Mouse (Mus musculus) limb, embryonic 13.5 days (tissue): ENCODE results near the gene C87436. TPM values are rescaled to one million over a fixed set of nuclear protein-coding genes. Genes with fewer than 3 reads are reported as not detected.
A peak's percentile ranks its signal among the peaks of the same experiment; 100 is the strongest.

Source experiments
- ATAC-seq: fragments of 200-750 bp; cut with Nextera tagmentation; 2 replicates; pipeline ENCODE4 v1.8.0; 2017; ENCODE audit warnings: low read depth, moderate number of reproducible peaks, moderate TSS enrichment; ENCODE audit not compliant: low FRiP score
- H3K27ac ChIP-seq: fragments of 300-500 bp; sonication (generic); 2 replicates; pipeline ENCODE4 v1.5.1; 2015; ENCODE audit warnings: inconsistent platforms, mild to moderate bottlenecking, moderate library complexity
- H3K27me3 ChIP-seq: fragments of 300-500 bp; sonication (generic); 2 replicates; pipeline ENCODE4 v1.6.1; 2015; ENCODE audit warnings: mild to moderate bottlenecking, inconsistent platforms
- H3K36me3 ChIP-seq: fragments of 300-500 bp; sonication (generic); 2 replicates; pipeline ENCODE4 v1.6.1; 2015; ENCODE audit warnings: inconsistent platforms, mild to moderate bottlenecking, moderate library complexity
- H3K4me1 ChIP-seq: fragments of 300-500 bp; sonication (generic); 2 replicates; pipeline ENCODE4 v1.6.1; 2015; ENCODE audit warnings: inconsistent platforms
- H3K4me2 ChIP-seq: fragments of 300-500 bp; sonication (generic); replicated peaks from 2 replicates; pipeline ENCODE4 v1.6.1; 2015; ENCODE audit warnings: inconsistent platforms, mild to moderate bottlenecking, moderate library complexity
- H3K4me3 ChIP-seq: fragments of 300-500 bp; sonication (generic); 2 replicates; pipeline ENCODE4 v1.5.1; 2015; ENCODE audit warnings: moderate library complexity, mild to moderate bottlenecking, inconsistent platforms
- H3K9ac ChIP-seq: fragments of 300-500 bp; sonication (generic); 2 replicates; pipeline ENCODE4 v1.6.1; 2015; ENCODE audit warnings: mild to moderate bottlenecking, inconsistent platforms
- H3K9me3 ChIP-seq: fragments of 300-500 bp; sonication (generic); 2 replicates; pipeline ENCODE4 v1.6.1; 2016; ENCODE audit warnings: inconsistent platforms
- WGBS: fragments of 180-500 bp; shearing (Covaris S2); methylation state at CpG from one replicate; pipeline ENCODE4 v1.1.7; 2015; 5-methylcytosine and 5-hydroxymethylcytosine counted together
- polyA plus RNA-seq: library from polyadenylated mRNA; unstranded; fragments of >200 nt; fragmentation: Nextera tagmentation; extraction: Ambion mirVana; gene quantifications from 2 replicates; pipeline ENCODE4 v1.2.1, GENCODE M21; 2015

Gene C87436
- polyA plus RNA-seq, 1 experiment from 2014 or later = 25.2 TPM

DNA sequence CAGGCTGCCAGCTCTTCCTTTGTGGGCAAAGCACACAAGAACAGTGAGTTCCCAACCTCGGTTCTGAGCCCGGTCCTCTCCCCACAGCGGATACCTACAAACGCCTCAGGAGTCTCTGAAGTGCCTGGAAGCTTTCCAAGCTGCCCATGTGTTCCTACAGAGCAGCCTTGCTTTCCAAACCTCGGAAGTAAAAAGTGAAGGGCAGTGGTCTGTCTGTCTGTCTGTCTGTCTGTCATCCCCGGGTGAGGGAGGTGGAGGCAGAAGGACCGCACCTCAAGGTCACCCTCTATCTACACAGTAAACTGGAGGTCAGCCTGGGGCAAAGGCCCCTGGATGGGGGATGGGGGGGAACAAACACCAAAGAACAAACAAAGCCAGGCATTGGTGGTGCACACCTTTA, 67.5 kb downstream of the C87436 start:
- no peaks in the 10 kb centered on the region for H3K36me3 ChIP-seq
- H3K9me3 ChIP-seq = no peaks in the 10 kb centered on the region

DNA sequence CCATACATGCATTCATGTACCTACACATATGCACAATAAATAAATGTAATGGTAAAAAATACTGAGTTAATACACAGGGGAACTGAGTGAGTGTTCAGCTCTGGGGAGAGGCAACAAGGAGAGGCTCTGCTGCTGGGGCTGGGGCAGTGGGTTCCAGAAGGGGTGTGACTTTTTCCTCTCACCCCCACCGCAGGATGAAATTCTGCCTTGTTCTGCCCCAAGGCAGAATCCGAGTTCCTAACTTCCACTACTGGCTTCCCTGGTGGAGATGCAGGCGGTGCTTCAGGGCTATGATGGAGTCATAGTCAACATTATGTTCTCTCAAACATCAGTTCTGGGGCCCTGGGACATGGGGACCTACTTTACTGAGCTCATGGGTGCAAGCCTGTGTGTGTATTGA, 68.1 kb downstream of the C87436 start:
- Histone ChIP-seq H3K9ac (no peak overlapping the region), H3K4me3 (no peak overlapping the region), H3K27me3 (no peaks in the 10 kb centered on the region), H3K36me3 (no peaks in the 10 kb centered on the region), H3K4me1 (no peaks in the 10 kb centered on the region), H3K9me3 (no peaks in the 10 kb centered on the region), H3K27ac (no peak overlapping the region), H3K4me2 (no peak overlapping the region)
- 56% methylated on average over 3 of the region's 3 CpGs for WGBS
- ATAC-seq = no peak

More for the DNA sequence above, 67.5 kb downstream of the C87436 start:
- Histone ChIP-seq H3K9ac (peak overlapping the region; percentile 8; the same call in 1 of the 2 replicates), H3K27ac (no peak overlapping the region), H3K4me3 (no peak overlapping the region), H3K4me1 (no peaks in the 10 kb centered on the region), H3K4me2 (no peak overlapping the region), H3K27me3 (no peaks in the 10 kb centered on the region)
- ATAC-seq = no peak
- 65% methylated on average over 7 of the region's 7 CpGs for WGBS

DNA sequence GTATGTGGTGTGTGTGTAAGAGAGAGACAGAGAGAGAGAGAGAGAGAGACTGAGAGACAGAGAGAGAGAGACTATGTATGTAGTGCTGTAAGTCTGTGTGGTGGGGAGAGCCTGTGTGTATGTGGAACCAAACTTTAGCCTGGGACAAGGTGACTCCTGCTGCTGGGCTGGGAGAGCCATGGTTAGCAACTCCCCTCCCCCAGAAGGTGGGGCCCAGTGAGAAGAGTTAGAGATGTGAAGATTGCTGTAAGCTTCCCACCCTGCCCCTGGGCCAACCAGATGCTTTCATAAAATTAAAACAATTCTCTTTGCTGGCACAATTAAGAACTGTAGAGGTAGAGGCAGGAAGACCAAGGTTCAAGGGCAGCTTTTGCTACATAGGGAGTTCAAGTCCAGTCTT, 68.9 kb downstream of the C87436 start:
- H3K27me3 ChIP-seq = no peaks in the 10 kb centered on the region
- no peak overlapping the region for H3K4me3 ChIP-seq
- no peaks in the 10 kb centered on the region for H3K36me3 ChIP-seq
- H3K4me1 ChIP-seq = no peaks in the 10 kb centered on the region
- no peak overlapping the region for H3K9ac ChIP-seq
- H3K9me3 ChIP-seq = no peaks in the 10 kb centered on the region
- ATAC-seq = no peak
- no peak overlapping the region for H3K4me2 ChIP-seq
- H3K27ac ChIP-seq = no peak overlapping the region

DNA sequence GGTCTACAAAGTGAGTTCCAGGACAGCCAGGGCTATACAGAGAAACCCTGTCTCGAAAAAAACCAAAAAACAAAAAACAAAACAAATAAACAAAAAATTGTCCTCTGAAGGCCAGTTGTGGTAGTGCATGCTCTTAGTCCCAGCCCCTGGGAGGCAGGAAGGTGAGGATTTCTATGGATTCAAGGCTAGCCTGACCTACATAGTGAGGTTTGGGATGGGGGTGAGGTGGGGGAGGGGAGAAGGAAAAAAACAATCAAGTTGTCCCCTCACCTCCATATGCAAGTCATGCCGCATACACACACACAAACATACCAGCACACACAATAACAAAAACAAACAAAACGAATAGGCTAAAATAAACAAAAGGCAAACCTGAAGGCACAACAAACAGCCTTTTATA, 70.6 kb downstream of the C87436 start:
- WGBS = 90% methylated on average over 3 of the region's 3 CpGs
- Histone ChIP-seq H3K27me3 (no peaks in the 10 kb centered on the region), H3K9me3 (no peaks in the 10 kb centered on the region), H3K9ac (no peak overlapping the region), H3K4me1 (no peaks in the 10 kb centered on the region), H3K4me3 (no peak overlapping the region), H3K27ac (no peak overlapping the region), H3K36me3 (no peaks in the 10 kb centered on the region), H3K4me2 (no peak overlapping the region)
- ATAC-seq = no peak

DNA sequence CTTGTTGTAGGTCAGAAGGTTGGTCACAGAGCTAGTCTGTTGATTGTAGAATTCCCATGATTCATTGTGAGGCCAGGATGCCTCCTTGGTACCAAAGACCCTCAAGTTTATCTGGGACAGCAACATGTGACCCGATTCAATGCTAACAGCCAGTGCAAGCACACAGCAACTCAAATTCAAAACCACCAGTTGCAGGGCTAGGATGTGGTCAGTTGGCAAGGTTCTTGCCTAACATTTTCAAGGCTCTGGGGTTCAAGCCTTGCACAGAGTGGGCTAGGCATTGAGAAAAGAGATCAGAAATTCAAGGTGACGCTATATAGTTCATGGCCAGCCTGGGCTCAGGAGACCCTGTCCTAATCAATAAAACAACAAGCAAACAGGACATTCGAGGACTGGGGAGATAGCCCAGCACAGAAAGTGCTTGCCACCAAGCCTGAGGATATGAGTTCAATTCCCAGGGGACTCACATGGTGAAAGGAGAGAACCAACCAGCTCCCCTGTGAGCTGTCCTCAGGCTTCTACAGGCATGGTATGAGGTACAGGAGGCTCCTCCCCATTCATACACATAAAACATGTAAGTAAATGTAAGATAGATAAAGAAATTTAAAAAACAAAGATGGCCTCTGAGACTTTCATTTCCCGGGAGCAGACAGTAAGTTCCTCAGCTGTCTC, 71.2 kb downstream of the C87436 start:
- H3K27ac ChIP-seq = no peak overlapping the region
- H3K9ac ChIP-seq = no peak overlapping the region
- no peak overlapping the region for H3K4me2 ChIP-seq
- no peaks in the 10 kb centered on the region for H3K9me3 ChIP-seq
- H3K4me3 ChIP-seq = no peak overlapping the region
- no peaks in the 10 kb centered on the region for H3K36me3 ChIP-seq
- no peak for ATAC-seq
- no peaks in the 10 kb centered on the region for H3K27me3 ChIP-seq
- H3K4me1 ChIP-seq = no peaks in the 10 kb centered on the region
- WGBS = 86% methylated on average over 4 of the region's 4 CpGs

- 71% methylated on average over 3 of the region's 3 CpGs for WGBS
- Histone ChIP-seq H3K27me3 (no peaks in the 10 kb centered on the region), H3K9me3 (no peaks in the 10 kb centered on the region), H3K27ac (no peak overlapping the region), H3K9ac (no peak overlapping the region), H3K4me2 (no peak overlapping the region), H3K36me3 (no peaks in the 10 kb centered on the region), H3K4me1 (no peaks in the 10 kb centered on the region), H3K4me3 (no peak overlapping the region)
- ATAC-seq = no peak
Observed at GRCm38 (mm10) chr6:86509866-86510200, 71.7 kb downstream of the C87436 start.

DNA sequence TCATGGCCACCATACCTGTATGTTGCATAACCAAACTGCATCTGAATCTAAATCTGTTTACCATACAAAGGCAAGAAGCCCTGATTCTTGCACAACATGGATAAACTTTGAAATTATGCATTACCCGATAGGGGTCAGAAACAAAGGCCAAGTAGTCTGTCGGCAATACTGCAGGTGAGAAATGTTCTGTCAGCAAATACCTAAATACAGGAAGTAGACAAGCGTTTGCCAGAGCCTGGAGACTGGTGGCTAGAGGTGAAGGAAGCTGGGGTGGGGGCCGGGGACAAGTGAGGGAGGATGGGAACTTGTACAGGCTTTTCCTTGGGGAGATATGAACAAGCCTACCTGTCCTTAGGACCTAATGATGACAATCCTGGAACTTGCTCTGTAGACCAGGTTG, 72.8 kb downstream of the C87436 start:
- Histone ChIP-seq H3K4me3 (no peak overlapping the region), H3K4me2 (no peak overlapping the region), H3K27ac (no peak overlapping the region), H3K27me3 (no peaks in the 10 kb centered on the region), H3K9ac (no peak overlapping the region), H3K36me3 (no peaks in the 10 kb centered on the region), H3K4me1 (no peaks in the 10 kb centered on the region), H3K9me3 (no peaks in the 10 kb centered on the region)
- WGBS = 70% methylated on average over 4 of the region's 4 CpGs
- ATAC-seq = no peak

- no peak for ATAC-seq
- no peaks in the 10 kb centered on the region for H3K27me3 ChIP-seq
- no peaks in the 10 kb centered on the region for H3K9me3 ChIP-seq
- no peak overlapping the region for H3K4me3 ChIP-seq
- no peak overlapping the region for H3K9ac ChIP-seq
- H3K4me2 ChIP-seq = no peak overlapping the region
- no peaks in the 10 kb centered on the region for H3K4me1 ChIP-seq
- H3K36me3 ChIP-seq = no peaks in the 10 kb centered on the region
- H3K27ac ChIP-seq = no peak overlapping the region
- 96% methylated on average over 4 of the region's 4 CpGs for WGBS
Observed at GRCm38 (mm10) chr6:86513296-86513695, 75.1 kb downstream of the C87436 start.

DNA sequence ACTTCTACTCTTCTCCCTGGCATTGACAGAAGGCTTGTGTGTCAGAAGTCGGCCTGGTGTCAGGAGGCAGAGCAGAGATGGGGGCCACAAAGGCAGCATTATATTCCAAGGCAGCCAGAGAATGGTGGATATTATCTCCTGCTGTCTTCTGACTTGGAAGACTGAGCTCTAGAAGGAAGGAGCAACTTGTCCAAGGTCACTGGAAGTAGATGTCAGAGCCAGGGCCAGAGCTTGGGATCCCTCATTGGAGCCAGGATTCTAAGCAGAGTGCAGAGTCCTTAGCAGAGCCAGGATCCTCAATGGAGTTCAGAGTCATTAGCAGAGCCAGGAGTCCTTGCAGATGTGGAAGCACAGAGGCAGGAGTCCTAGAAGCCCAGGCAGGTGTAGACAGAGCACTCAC, 77.8 kb downstream of the C87436 start:
- Histone ChIP-seq H3K9ac (no peak overlapping the region), H3K4me2 (no peak overlapping the region), H3K4me1 (no peaks in the 10 kb centered on the region), H3K9me3 (no peaks in the 10 kb centered on the region), H3K4me3 (no peak overlapping the region), H3K27ac (no peak overlapping the region), H3K36me3 (peaks cover 2% of the 10 kb centered on the region), H3K27me3 (no peaks in the 10 kb centered on the region)
- WGBS = 78% methylated on average over 1 of the region's 1 CpGs
- ATAC-seq = no peak

DNA sequence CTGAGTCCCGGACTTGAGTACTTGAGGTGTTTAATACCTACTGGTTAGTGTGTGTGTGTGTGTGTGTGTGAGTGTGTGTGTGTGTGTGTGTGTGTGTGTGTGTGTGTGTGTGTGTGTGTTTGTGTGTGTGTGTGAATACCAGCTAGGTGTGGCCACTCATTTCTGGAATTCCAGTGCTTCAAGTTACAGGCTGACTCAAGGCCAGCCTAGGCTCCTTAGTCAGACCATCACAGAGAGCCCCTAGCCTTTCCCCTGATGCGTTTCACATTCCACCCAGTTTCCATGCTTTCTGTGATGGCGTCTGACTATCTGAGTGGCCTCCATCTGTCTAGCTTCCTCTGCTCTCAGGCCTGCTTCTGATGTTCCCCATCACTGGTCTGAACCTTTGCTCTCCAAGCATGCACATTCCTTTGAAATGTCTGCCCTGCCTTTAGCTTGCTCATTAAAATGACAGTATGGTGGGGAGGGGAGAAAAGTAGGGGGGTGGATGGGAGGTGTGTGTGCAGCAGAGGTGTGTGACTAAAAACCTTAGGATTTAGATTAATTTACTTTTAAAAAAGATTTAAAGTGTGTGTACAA, 81.7 kb downstream of the C87436 start:
- H3K9me3 ChIP-seq = no peaks in the 10 kb centered on the region
- peaks cover 16% of the 10 kb centered on the region for H3K4me1 ChIP-seq
- no peak overlapping the region for H3K4me3 ChIP-seq
- H3K4me2 ChIP-seq = no peak overlapping the region
- peaks cover 23% of the 10 kb centered on the region for H3K36me3 ChIP-seq
- no peak for ATAC-seq
- WGBS = 72% methylated on average over 3 of the region's 3 CpGs
- no peak overlapping the region for H3K9ac ChIP-seq
- H3K27ac ChIP-seq = no peak overlapping the region
- H3K27me3 ChIP-seq = no peaks in the 10 kb centered on the region

DNA sequence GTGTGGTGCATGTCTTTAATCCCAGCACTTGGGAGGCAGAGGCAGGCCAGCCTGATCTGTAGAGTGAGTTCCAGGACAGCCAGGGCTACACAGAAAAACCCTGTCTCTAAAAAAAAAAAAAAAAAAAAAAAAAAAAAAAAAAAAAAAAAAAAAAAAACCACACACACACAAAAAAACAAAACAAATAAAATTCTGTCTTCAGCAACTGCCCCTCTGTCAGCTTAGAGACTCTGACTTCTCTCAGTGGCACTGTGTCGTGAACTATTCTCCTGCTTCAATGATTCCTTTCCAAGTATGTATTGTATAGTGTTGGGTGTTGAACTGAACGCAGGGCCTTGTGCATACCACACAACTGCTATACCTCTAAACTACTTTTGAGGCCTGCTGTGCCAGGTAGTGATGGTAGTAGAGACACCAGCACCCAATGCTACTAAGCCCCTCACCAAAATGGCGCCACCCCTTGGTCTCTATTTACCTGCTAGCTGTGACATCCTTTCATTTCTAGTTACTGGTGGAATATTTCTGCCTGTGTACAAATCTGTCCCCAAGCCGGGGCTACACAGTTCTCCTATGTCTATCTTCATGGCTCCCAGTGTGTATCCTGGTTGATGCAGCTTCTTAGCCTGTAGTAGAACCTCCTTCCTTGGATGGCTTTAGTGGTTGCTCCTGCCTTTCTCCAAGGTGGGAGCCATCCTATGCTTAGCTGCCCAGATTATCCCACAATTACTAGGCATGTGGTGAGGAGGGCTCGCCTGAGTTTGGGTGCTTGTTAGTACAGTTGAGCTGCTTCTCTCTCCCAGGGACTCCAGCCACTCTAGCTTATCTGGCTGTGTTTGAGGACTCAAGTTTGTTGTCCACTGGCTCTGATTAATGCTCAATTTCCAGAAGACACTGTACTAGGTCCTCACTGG, 84.1 kb downstream of the C87436 start:
- Histone ChIP-seq H3K36me3 (peaks cover 28% of the 10 kb centered on the region), H3K4me3 (peak overlapping the region; percentile 99; the same call in 1 of the 2 replicates), H3K9ac (0 out of 2 replicates have a peak overlapping the region, but pooled peaks have one; percentile 39), H3K4me1 (peaks cover 16% of the 10 kb centered on the region), H3K4me2 (peak overlapping the region; percentile 91), H3K27me3 (no peaks in the 10 kb centered on the region), H3K27ac (no peak overlapping the region), H3K9me3 (no peaks in the 10 kb centered on the region)
- no peak for ATAC-seq
- WGBS = 85% methylated on average over 5 of the region's 5 CpGs
